Mouse (Mus musculus) stomach, postnatal 0 days (tissue): ENCODE measurements around the gene Chfr.

Experiments used
- CTCF ChIP-seq: IDR thresholded peaks from 2 replicates; pipeline ENCODE4 v1.5.1; 2016; ENCODE audit warnings: antibody characterized with exemption, low read depth, mild to moderate bottlenecking, moderate library complexity
- EP300 ChIP-seq: optimal IDR thresholded peaks from 2 replicates; pipeline ENCODE3; 2016; ENCODE audit warnings: antibody characterized with exemption

DNA sequence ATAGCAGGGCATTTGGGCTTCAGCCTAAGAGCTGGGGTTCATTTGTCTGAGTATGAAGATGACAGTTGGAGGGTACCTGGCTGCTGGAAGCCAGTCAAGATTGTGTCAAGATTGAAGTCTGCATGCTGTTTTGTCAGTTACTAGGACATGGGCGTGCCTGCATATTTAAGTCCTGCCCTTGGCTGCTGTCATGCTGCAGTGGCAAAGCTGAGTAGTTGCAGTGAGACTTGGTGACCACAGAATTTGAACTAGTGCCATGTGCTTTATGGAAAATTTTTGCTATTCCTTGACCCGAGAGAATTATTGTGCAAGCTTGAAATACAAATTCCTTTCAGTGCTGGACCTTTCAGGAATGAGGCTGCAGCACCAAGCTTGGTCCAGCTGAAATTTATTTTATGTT lies 6.7 kb downstream of the Chfr start:
- TF ChIP-seq CTCF (no peak), EP300 (no peak)
